Mouse (Mus musculus): Measurements from ENCODE around the gene Trub1. TPM values are rescaled to one million over a fixed set of nuclear protein-coding genes. Genes with fewer than 3 reads are reported as not detected.

Trub1 gene
- polyA plus RNA-seq, 1 experiment from 2014 or later = 12.4 TPM

- 35% methylated on average over 7 of the region's 7 CpGs for WGBS
- no peak for ATAC-seq (ENCODE audit: insufficient number of reproducible peaks, low FRiP score)
- Histone ChIP-seq H3K4me2 (no peak overlapping the region), H3K9me3 (replicated peaks) (no peaks in the 10 kb centered on the region), H3K27ac (ENCODE audit: poor library complexity, severe bottlenecking) (no peak overlapping the region), H3K36me3 (no peaks in the 10 kb centered on the region), H3K4me3 (no peak overlapping the region), H3K9ac (no peak overlapping the region), H3K4me1 (replicated peaks) (no peaks in the 10 kb centered on the region), H3K27me3 (replicated peaks) (no peaks in the 10 kb centered on the region)
Observed at GRCm38 (mm10) chr19:57441501-57441900, 11.2 kb upstream of the Trub1 start.

GRCm38 (mm10) chr19:57442936-57443657 is 9.6 kb upstream of the Trub1 start:
- H3K4me1 ChIP-seq (replicated peaks) = no peaks in the 10 kb centered on the region
- 39% methylated on average over 8 of the region's 8 CpGs for WGBS
- no peak for ATAC-seq (ENCODE audit: insufficient number of reproducible peaks, low FRiP score)
- H3K4me3 ChIP-seq = no peak overlapping the region
- no peak overlapping the region for H3K4me2 ChIP-seq
- H3K9ac ChIP-seq = no peak overlapping the region
- H3K27me3 ChIP-seq (replicated peaks) = no peaks in the 10 kb centered on the region
- H3K27ac ChIP-seq (ENCODE audit: poor library complexity, severe bottlenecking) = no peak overlapping the region
- no peaks in the 10 kb centered on the region for H3K9me3 ChIP-seq (replicated peaks)
- H3K36me3 ChIP-seq = no peaks in the 10 kb centered on the region

GRCm38 (mm10) chr19:57445049-57445448 is 7.7 kb upstream of the Trub1 start:
- no peaks in the 10 kb centered on the region for H3K27me3 ChIP-seq (replicated peaks)
- H3K4me1 ChIP-seq (replicated peaks) = no peaks in the 10 kb centered on the region
- no peaks in the 10 kb centered on the region for H3K36me3 ChIP-seq
- H3K9me3 ChIP-seq (replicated peaks) = no peaks in the 10 kb centered on the region
- whole genome bisulfite sequencing = 68% methylated on average over 5 of the region's 5 CpGs
- no peak overlapping the region for H3K9ac ChIP-seq
- H3K4me3 ChIP-seq = no peak overlapping the region
- H3K27ac ChIP-seq (ENCODE audit: poor library complexity, severe bottlenecking) = no peak overlapping the region
- no peak overlapping the region for H3K4me2 ChIP-seq
- no peak for ATAC-seq (ENCODE audit: insufficient number of reproducible peaks, low FRiP score)

- H3K9me3 ChIP-seq (replicated peaks) = no peaks in the 10 kb centered on the region
- H3K9ac ChIP-seq = no peak overlapping the region
- H3K27me3 ChIP-seq (replicated peaks) = no peaks in the 10 kb centered on the region
- H3K4me3 ChIP-seq = no peak overlapping the region
- 52% methylated on average over 1 of the region's 1 CpGs for WGBS
- H3K27ac ChIP-seq (ENCODE audit: poor library complexity, severe bottlenecking) = no peak overlapping the region
- no peak for ATAC-seq (ENCODE audit: insufficient number of reproducible peaks, low FRiP score)
- H3K4me1 ChIP-seq (replicated peaks) = peaks cover 8% of the 10 kb centered on the region; the same call in 1 of the 2 replicates
- no peaks in the 10 kb centered on the region for H3K36me3 ChIP-seq
- no peak overlapping the region for H3K4me2 ChIP-seq
Observed at GRCm38 (mm10) chr19:57450849-57451248, 1.9 kb upstream of the Trub1 start.

- no peaks in the 10 kb centered on the region for H3K36me3 ChIP-seq
- 87% methylated on average over 4 of the region's 4 CpGs for WGBS
Observed at GRCm38 (mm10) chr19:57451762-57452161, 950 bp upstream of the Trub1 start.

GRCm38 (mm10) chr19:57453218-57453600 is 497 bp downstream of the Trub1 start:
- 7% methylated on average over 6 of the region's 6 CpGs for WGBS
- peak overlapping the region; percentile 91 for H3K9ac ChIP-seq
- H3K9me3 ChIP-seq (replicated peaks) = no peaks in the 10 kb centered on the region
- peak overlapping the region; percentile 86 for H3K4me2 ChIP-seq
- H3K4me1 ChIP-seq (replicated peaks) = peaks cover 8% of the 10 kb centered on the region; the same call in 1 of the 2 replicates
- H3K27me3 ChIP-seq (replicated peaks) = no peaks in the 10 kb centered on the region
- peak overlapping the region; percentile 97 for H3K4me3 ChIP-seq
- peak overlapping the region; percentile 59 for H3K27ac ChIP-seq (ENCODE audit: poor library complexity, severe bottlenecking)
- no peak for ATAC-seq (ENCODE audit: insufficient number of reproducible peaks, low FRiP score)
- H3K36me3 ChIP-seq = peaks cover 1% of the 10 kb centered on the region; the same call in 1 of the 2 replicates

More at GRCm38 (mm10) chr19:57451762-57452161, 950 bp upstream of the Trub1 start:
- Histone ChIP-seq H3K4me1 (replicated peaks) (peaks cover 8% of the 10 kb centered on the region; the same call in 1 of the 2 replicates), H3K27me3 (replicated peaks) (no peaks in the 10 kb centered on the region), H3K9me3 (replicated peaks) (no peaks in the 10 kb centered on the region), H3K27ac (ENCODE audit: poor library complexity, severe bottlenecking) (no peak overlapping the region), H3K4me2 (no peak overlapping the region), H3K9ac (no peak overlapping the region), H3K4me3 (no peak overlapping the region)
- no peak for ATAC-seq (ENCODE audit: insufficient number of reproducible peaks, low FRiP score)

- 90% methylated on average over 25 of the region's 25 CpGs for WGBS
- no peak overlapping the region for H3K27ac ChIP-seq (ENCODE audit: poor library complexity, severe bottlenecking)
- no peak overlapping the region for H3K4me3 ChIP-seq
- H3K9me3 ChIP-seq (replicated peaks) = no peaks in the 10 kb centered on the region
- peaks cover 8% of the 10 kb centered on the region; the same call in 1 of the 2 replicates for H3K4me1 ChIP-seq (replicated peaks)
- H3K36me3 ChIP-seq = peaks cover 12% of the 10 kb centered on the region
- H3K9ac ChIP-seq = no peak overlapping the region
- H3K4me2 ChIP-seq = no peak overlapping the region
- no peak for ATAC-seq (ENCODE audit: insufficient number of reproducible peaks, low FRiP score)
- no peaks in the 10 kb centered on the region for H3K27me3 ChIP-seq (replicated peaks)
Observed at GRCm38 (mm10) chr19:57455286-57455960, 2.7 kb downstream of the Trub1 start.

GRCm38 (mm10) chr19:57457075-57457474 is 4.4 kb downstream of the Trub1 start:
- Histone ChIP-seq H3K27me3 (replicated peaks) (no peaks in the 10 kb centered on the region), H3K9ac (no peak overlapping the region), H3K4me2 (no peak overlapping the region), H3K4me1 (replicated peaks) (peaks cover 8% of the 10 kb centered on the region; the same call in 1 of the 2 replicates), H3K9me3 (replicated peaks) (no peaks in the 10 kb centered on the region), H3K27ac (ENCODE audit: poor library complexity, severe bottlenecking) (no peak overlapping the region), H3K36me3 (peaks cover 19% of the 10 kb centered on the region), H3K4me3 (no peak overlapping the region)
- ATAC-seq (ENCODE audit: insufficient number of reproducible peaks, low FRiP score) = no peak
- 76% methylated on average over 2 of the region's 2 CpGs for WGBS

GRCm38 (mm10) chr19:57463741-57464140 is 11.0 kb downstream of the Trub1 start:
- H3K4me3 ChIP-seq = no peak overlapping the region
- no peak overlapping the region for H3K27ac ChIP-seq (ENCODE audit: poor library complexity, severe bottlenecking)
- no peak overlapping the region for H3K9ac ChIP-seq
- H3K27me3 ChIP-seq (replicated peaks) = no peaks in the 10 kb centered on the region
- no peaks in the 10 kb centered on the region for H3K4me1 ChIP-seq (replicated peaks)
- peaks cover 40% of the 10 kb centered on the region for H3K36me3 ChIP-seq
- 86% methylated on average over 8 of the region's 8 CpGs for WGBS
- H3K4me2 ChIP-seq = no peak overlapping the region
- ATAC-seq (ENCODE audit: insufficient number of reproducible peaks, low FRiP score) = no peak
- 0 out of 2 replicates have a peak, but pooled peaks cover 5% of the 10 kb centered on the region for H3K9me3 ChIP-seq (replicated peaks)

GRCm38 (mm10) chr19:57465742-57466141 is 13.0 kb downstream of the Trub1 start:
- Histone ChIP-seq H3K4me3 (no peak overlapping the region), H3K36me3 (peaks cover 46% of the 10 kb centered on the region), H3K27ac (ENCODE audit: poor library complexity, severe bottlenecking) (no peak overlapping the region), H3K9ac (no peak overlapping the region), H3K4me1 (replicated peaks) (no peaks in the 10 kb centered on the region), H3K27me3 (replicated peaks) (no peaks in the 10 kb centered on the region), H3K9me3 (replicated peaks) (0 out of 2 replicates have a peak, but pooled peaks cover 8% of the 10 kb centered on the region), H3K4me2 (no peak overlapping the region)
- no peak for ATAC-seq (ENCODE audit: insufficient number of reproducible peaks, low FRiP score)
- WGBS = 85% methylated on average over 7 of the region's 7 CpGs

- H3K4me3 ChIP-seq = no peak overlapping the region
- H3K9ac ChIP-seq = no peak overlapping the region
- peaks cover 27% of the 10 kb centered on the region for H3K36me3 ChIP-seq
- H3K9me3 ChIP-seq (replicated peaks) = 0 out of 2 replicates have a peak, but pooled peaks cover 8% of the 10 kb centered on the region
- peaks cover 22% of the 10 kb centered on the region for H3K4me1 ChIP-seq (replicated peaks)
- ATAC-seq (ENCODE audit: insufficient number of reproducible peaks, low FRiP score) = no peak
- no peak overlapping the region for H3K27ac ChIP-seq (ENCODE audit: poor library complexity, severe bottlenecking)
- H3K4me2 ChIP-seq = no peak overlapping the region
- no peaks in the 10 kb centered on the region for H3K27me3 ChIP-seq (replicated peaks)
- 83% methylated on average over 12 of the region's 12 CpGs for WGBS
Observed at GRCm38 (mm10) chr19:57471033-57471432, 18.3 kb downstream of the Trub1 start.
